Mouse (Mus musculus): Measurements from ENCODE around the gene Tmem221.
"Not testable (repeated sequence)": the region's sequence is repeated elsewhere in the genome, so short reads cannot be mapped to it uniquely, and the experiment has no call there.

Gene Tmem221

GRCm38 (mm10) chr8:71519037-71519825 lies 39.4 kb downstream of the Tmem221 start:
- not testable (repeated sequence) for ATAC-seq (ENCODE audit: insufficient number of reproducible peaks, low FRiP score, low TSS enrichment)

GRCm38 (mm10) chr8:71516786-71517185 lies 41.9 kb downstream of the Tmem221 start:
- ATAC-seq (ENCODE audit: insufficient number of reproducible peaks, low FRiP score, low TSS enrichment), result no peak

- ATAC-seq (ENCODE audit: insufficient number of reproducible peaks, low FRiP score, low TSS enrichment), result no peak
Observed at GRCm38 (mm10) chr8:71515043-71515442, 43.6 kb downstream of the Tmem221 start.

GRCm38 (mm10) chr8:71513018-71513754 lies 45.5 kb downstream of the Tmem221 start:
- no peak for ATAC-seq (ENCODE audit: insufficient number of reproducible peaks, low FRiP score, low TSS enrichment)

GRCm38 (mm10) chr8:71511644-71512043 lies 47.0 kb downstream of the Tmem221 start, which contains the start of gene Plvap:
TSS of gene Plvap (minus strand) at chr8:71511752.
- ATAC-seq (ENCODE audit: insufficient number of reproducible peaks, low FRiP score, low TSS enrichment), result no peak

GRCm38 (mm10) chr8:71509316-71509715 lies 49.4 kb downstream of the Tmem221 start:
- no peak for ATAC-seq (ENCODE audit: insufficient number of reproducible peaks, low FRiP score, low TSS enrichment)

GRCm38 (mm10) chr8:71507589-71508104 lies 51.0 kb downstream of the Tmem221 start:
- ATAC-seq (ENCODE audit: insufficient number of reproducible peaks, low FRiP score, low TSS enrichment), result peak; percentile 73

GRCm38 (mm10) chr8:71505979-71506378 lies 52.7 kb downstream of the Tmem221 start:
- no peak for ATAC-seq (ENCODE audit: insufficient number of reproducible peaks, low FRiP score, low TSS enrichment)

- ATAC-seq (ENCODE audit: insufficient number of reproducible peaks, low FRiP score, low TSS enrichment), result no peak
Observed at GRCm38 (mm10) chr8:71505326-71505725, 53.3 kb downstream of the Tmem221 start.

GRCm38 (mm10) chr8:71504349-71504748 lies 54.3 kb downstream of the Tmem221 start:
- ATAC-seq (ENCODE audit: insufficient number of reproducible peaks, low FRiP score, low TSS enrichment), result no peak
